Mouse (Mus musculus): ENCODE data around the gene App.

App gene

DNA sequence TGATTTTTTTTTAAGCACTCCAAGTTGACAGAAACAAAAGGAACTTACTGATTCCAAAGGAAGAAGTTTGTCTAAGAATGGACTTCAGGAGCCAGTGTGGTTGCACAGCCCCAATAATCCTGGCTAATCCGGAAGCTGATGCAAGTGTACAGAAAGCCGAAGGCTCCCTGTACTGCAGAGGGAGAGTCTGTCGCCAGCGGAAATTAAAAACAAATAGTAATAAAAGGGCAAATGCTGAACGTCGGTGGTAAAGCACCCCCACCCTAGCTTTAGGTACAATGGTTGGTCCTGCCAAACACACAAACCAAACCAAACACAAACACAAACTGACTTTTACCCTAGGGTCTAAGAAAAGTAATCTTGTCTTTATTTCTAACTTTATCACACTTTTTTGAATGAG lies 98.7 kb downstream of the App start:
- DNase-seq: no peak

DNA sequence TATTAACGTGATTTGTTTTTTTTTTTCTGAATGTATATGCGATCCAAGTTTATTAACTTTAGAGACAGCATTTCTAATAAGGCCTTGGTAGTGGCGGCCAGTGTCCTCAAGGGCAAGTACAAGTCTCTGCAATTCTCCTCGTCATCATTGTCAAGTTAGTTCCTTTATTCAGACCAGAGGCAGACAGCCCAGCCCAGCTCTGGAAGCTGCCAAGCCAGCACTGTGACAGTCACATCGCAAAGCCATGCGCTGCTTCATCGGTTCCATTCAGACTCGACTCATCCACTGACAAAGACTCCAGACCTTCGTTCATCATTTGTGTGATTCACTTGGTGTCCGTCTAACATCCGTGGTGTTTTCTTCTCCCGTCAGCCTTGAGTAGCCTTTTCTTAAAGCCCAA lies 100.9 kb downstream of the App start:
- DNase-seq: no peak

DNA sequence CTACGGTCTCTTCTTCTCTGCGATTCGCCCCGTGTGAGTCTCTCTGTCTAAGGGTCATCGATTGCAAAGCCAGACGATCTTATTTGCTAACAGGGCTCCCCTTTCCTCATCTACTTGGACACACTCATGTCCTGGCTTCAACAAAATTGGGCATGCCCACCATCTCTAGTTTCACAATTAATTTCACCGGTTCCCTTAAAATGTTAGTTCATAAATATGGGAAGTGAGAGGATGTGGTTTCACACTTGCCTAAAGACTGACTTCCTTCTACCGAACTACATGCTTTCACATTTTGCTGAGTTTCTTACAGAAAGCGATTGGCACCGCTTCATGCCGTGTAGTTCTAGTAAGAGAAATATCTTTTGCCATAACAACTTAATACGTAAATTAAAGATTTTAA lies 101.8 kb downstream of the App start:
- no peak for DNase-seq

DNA sequence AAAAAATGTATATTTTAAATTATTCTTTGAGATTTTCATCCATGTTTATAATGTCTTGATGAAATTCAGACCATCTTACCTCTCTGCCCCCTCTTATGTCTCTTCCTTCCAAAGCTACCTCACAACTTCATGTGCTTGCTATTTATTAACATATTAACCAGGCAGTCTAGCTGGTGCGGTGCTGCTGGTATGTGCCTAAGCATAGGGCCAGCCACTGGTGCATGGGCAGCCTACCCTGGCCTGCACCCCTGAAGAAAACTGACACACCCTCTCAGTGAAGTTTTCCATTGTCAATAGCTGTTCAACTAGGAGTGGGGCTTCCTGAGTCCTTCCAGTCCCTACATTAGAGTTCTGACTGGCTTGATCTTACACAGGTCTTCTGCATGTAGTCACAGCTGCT lies 102.3 kb downstream of the App start:
- DNase-seq: no peak

DNA sequence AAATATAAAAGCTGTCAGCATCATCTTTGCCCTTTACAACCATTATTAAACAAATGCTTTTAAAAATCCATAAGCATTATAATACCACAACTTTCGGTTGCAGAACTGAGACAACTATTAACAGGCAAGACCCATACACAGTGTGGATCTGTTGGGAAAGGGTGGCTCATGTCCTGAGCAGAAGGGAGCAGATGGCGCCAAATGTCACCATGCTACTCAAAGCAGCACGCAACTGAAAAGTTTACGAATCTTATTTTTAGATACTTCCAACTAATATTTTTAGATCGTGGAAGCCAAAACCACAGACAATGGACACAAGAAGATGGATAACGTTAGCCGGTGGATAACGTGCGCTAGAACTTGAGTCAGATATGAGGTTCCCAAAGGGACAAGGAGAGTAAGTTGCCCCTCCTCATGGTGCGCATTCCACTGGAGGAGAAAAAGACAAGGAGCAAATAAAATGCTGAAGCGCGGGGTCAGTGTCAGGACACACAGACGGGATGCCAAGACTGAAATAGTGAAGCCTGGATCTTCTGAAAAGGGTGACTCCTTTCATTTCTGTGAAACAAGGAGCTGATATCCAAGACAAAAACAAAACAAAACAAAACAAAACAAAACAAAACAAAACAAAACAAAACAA lies 106.2 kb downstream of the App start:
- DNase-seq: no peak

DNA sequence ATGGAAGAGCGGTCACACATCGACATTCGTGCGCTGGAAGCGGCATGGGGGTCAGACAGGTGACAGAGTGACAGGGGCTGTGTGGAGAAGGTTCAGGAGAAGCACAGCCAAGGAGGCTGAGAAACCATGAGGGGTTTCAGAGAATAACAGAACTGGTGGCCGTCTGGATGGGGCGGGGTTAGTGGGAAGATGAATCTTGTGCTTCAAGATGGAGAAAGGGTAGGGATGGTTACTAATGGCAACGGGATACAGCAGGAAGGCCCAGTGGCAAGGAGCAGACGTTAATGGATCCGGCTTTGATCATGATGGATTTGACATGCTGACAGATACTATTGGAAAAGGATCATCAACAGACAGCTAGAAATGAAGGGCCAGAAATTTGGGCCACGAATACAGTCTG lies 107.3 kb downstream of the App start:
- no peak for DNase-seq

DNA sequence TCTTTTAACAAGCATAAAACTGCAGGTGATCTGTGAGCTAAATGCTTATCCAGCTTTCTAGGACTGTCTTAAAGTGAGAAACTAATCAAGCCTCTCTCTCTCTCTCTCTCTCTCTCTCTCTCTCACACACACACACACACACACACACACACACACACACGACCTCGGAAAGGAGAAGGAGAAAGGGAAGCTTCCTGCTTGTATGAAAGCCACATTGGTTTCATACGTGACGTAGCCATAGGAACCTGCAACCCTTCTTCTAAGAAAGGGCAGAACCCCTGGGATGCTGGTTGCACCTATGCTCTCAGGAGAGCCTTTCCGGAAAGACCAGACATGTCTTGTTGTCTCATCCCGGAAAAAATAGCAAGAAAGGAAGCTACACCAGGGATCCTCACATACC lies 108.8 kb downstream of the App start:
- DNase-seq: no peak

DNA sequence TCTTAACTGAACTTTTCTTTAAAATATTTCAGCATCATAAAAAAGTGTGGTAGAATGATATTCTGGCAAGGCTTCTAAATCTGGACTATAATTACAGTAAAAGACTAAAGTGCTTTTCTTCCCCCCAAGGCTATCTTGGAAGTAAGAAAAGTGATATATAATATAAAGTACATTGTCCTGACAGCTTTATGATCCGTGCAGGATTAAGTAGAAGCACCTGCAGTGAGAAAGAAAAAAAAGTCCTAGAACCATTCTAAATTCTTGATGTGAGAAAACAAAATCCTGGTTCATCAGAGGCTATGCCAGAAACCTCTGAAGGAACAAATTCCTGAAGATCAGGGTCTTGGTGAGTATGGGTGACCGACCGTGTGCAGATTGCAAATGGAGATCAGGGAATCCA lies 110.8 kb downstream of the App start:
- DNase-seq: no peak

DNA sequence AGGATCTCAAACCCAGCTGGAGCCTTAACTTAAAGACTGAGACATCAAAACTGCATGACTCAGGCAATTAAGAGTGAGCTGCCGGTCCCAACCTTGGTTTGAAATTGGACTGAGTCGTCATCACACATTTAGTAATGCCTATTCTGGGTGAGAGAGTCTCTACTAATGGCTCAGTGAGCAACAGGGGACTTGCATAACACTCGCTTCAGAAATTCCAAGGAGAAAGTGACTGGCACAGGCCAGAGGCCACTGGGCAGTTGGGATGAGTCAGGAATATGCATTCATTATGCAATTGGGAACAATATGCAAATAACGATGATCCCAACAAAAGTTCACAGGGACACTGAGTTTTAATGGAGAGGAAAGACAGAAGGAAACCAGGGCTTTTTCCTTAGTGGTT lies 111.8 kb downstream of the App start:
- DNase-seq: no peak

DNA sequence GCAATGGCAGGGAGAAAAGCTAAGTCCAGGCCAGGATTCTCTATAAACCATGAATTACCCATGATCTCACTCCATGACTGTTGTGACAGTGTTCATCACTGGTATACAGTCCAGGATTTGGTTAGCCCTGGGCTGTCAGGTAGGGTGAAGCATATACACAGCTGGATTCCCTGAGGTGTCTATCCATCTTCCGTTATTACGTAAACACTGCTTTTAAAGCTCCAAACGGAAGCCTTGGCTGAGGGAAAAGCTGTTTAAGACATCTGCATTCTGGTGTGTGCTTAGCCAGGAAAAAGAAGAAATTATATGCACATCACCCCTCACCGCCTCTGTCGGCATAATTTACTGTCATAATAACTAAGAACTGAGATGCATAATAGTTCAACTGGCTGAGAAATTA lies 115.4 kb downstream of the App start:
- no peak for DNase-seq

DNA sequence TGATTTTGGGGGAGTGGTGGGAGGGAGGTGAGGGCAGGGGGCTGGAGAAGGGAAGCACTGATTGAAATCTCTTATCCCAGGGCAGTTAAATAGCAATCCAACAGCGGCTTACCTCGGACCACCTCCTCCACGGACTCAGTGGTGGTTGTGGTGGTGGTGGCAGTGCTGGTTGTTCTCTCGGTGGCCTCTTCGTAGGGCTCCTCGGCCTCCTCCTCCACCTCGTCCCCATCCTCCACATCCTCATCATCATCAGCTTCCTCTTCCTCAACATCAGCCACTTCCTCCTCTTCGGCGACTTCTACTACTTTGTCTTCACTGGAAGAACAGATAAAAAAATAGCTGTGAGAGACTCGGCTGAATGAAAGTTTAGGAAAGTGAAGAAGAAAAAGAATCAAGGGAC lies 117.4 kb downstream of the App start:
- DNase-seq: no peak

DNA sequence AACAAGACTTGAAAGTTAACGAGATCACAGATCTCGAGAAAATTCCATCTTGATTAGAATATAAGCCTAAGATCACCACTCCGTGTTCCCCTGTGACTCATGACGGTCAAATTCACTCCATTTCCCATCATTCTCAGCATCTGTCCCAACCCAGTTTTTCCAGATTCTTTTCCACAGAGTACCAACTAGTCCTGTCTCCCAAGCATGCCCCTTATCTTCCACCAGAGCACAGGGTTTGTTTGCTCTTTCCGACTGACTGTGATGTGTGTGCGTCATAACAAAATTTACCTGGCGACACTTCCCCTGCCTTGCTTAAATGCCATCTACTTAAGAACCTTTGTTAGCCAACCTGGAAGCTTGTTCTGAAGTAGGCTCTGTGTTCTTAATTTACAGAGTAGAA lies 119.6 kb downstream of the App start:
- no peak for DNase-seq

DNA sequence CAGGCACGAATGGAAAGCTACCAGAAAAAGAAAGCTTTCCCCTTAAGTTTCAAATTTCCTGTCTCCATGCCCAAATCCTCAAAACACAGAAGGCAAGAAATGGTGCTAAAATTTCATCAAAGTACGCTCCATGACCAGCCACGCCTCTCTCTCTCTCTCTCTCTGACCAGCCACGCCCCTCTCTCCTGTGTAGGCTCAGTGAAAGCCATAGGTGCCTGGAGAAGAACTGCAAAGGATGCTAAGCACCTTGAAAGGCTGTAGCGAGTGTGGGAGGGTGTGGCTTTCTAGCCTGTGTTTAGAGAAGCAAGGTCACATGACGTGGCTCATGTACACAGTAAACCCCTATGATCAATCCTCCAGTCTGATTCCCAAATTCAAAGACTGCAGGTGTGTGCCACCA lies 126.3 kb downstream of the App start:
- no peak for DNase-seq

DNA sequence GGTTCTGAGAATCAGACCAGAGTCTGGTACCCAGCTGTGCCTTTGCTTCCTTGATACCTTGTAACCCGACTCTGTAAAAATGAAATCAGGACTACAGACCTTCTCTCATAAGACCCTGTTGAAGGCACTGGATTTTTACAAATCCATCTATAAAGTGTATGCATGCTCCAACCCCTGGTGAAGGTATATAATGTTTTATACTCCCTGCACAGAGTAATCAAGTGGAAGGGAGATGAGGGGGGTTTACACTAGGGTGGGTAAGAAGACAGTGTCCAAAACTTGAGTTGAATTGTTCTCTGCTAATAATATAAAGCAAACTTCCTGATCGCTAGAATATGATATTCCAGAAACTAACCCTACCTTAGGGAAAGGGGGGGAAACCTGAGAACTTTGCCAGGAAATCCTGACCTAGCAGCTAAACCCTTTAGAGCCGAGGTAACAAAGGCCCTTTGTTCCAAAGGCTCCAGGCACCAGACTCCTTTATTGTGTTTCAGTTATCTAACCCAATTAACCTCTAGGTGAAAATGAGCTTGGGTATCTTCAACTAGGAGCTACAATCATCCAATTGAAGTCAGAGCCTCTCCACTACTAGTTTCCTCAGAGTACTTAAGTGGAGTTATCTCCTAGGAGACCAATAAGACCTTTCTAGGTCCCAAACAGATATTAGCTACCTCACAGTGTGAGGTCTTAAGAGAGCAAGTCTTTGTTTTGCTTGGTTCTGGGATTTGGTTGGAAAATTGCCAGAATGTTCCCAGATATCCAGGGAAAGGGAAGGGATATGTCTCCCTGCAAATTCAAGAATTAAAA lies 132.2 kb downstream of the App start:
- no peak for DNase-seq

DNA sequence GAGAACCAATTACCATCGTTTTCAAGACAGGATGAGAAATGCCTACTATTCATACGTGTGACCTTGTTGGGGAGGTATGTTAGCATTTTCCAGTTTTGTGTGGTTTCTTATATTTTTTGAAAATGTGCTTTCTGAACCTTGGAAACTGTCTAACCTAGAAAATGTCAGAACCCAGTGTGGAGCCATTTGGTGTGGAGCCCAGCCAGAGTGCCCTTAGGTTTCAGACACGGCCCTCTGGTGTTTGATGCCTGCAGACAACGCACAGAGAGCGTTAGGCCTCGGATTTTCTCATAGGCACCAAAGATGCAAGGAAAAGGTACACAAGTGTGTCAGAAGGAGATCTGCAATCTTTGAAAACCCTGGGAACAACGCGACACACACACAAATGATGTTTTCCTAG lies 134.8 kb downstream of the App start:
- DNase-seq: no peak

DNA sequence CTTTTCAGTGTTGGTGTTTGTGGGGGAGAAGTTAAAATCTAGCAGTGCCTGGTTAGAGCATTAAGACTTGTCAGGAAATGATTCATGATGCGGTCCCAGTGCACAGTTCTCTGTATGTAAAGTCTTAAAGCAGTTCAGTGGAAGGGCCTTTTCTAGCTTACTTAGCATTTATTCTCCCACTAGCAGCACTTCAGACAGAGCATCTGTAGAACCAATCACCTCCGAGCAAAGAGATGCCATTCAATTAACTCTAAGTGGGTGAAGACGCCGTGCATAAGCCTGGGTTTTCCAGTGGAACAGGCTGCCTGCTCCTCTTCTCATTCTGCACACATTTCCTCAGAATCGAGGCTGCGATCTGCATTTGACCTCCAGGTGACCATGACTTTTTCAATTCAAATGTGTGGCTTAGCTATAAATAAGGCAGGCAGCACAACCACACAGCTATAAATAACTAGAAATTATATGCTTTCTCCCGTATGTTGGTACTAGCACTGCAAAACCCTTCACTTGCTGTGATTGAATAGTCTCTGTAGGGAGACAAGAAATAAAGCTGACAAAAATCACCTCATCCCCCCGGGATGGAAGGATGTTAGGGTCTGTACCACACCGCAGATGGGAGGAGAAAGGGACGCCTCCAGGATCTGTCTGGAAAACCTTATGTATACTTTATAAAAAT lies 135.5 kb downstream of the App start:
- DNase-seq: no peak

DNA sequence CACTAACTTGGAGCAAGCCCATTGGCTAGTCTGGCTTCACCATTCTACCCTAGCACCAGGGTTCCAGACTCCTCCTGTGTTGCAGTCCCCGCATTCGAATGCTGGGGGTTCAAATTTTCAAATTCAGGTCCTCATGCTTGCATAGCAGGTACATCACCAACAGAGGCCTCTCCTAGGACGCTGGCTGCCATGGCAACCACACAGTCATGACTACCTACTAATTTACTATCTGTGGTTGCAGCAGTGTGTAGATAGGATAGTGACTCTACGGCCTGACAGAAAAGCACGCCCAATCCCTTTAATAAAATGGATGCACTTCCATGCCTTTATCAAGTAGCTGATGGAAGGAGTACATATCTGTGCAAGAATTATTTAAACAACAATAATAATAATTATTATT lies 137.8 kb downstream of the App start:
- DNase-seq: no peak

DNA sequence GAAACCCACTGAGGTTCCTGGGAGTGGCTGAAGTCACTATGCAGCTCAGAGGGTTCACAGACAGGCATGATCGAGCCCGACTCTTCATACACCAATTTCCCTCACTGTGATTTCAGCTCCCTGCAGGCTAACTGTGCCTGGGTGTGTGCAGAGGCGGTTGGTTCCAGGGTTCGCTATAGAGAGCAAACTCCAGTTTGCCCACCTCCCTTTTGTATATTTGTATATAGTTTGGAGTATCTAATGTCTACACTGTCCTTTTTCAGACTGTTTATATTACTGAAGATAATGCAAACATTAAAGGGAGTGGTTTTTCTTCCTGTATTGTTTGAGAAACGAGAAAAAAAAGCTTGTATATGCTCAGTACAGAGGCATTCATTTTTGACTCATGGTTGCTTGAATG lies 139.8 kb downstream of the App start:
- no peak for DNase-seq

DNA sequence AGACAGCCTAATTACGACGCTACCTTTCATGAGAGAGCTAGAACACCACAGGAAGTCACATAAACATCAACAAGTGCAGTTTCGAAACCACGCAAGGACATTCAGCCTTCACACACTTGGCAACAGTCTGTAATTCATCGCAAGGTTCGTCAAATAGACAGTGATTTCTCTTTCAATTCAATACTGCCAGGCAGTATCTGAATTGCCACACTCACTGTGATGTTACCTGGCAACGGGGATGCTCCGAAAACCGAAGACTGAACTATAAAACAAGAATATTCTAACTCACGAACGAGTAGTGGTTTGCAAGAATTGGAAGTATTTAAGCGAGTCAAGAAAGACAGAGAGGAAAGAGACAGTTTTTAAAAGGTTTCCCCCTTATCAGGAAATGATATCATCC lies 142.8 kb downstream of the App start:
- DNase-seq: no peak

DNA sequence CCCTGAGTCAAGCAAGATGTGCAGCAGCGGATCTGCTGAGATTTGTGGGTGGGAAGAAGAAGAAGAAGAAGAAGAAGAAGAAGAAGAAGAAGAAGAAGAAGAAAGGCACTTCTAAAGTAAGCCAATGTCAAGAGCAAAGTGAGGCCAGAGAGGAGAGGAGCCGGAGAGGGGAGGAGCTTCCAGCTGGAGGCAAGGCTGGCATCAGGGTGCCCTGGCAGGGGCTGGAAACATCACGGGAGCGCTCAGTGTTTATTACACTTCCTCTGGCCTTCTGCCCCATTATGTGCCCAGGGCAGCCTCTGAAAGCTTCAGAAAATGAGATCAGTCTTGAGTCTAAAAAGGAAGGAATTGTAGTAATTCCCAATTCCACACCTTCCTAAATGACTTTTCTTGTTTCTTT lies 145.2 kb downstream of the App start:
- DNase-seq: no peak

DNA sequence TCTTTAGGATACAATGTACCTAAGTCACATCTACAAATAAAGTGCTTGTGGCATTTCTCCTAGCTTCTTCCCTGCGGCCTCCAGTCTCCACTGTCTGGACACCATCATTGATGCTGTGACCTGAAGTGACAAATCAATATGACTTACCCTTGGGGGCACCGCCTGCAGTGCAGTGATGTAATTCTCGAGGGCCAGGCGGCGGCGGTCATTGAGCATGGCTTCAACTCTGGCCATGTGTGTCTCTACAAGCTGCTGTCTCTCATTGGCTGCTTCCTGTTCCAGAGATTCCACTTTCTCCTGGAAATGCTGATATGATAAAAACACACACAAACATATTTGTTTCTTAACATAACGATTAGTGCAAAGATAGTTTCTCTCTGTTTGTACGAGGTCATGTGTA lies 148.9 kb downstream of the App start:
- DNase-seq: no peak

DNA sequence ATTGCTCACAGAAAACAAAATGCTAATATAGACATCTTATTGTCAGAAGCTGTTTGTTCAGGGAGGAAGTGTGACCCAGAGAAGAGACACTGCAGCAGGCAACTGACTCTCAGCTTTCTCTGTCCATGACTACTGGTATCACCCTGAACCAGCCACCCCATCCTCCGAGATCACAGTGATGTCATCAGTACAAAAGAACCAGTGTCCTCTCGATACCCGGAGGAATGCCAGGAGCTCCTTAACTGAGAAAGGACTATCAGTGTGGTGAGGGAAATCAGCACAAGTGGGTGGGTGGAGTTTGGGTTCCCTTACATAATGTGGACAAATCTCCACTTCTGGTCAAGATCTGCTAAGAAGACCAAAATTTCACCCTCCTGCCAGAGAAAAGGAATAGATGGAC lies 150.5 kb downstream of the App start:
- no peak for DNase-seq

DNA sequence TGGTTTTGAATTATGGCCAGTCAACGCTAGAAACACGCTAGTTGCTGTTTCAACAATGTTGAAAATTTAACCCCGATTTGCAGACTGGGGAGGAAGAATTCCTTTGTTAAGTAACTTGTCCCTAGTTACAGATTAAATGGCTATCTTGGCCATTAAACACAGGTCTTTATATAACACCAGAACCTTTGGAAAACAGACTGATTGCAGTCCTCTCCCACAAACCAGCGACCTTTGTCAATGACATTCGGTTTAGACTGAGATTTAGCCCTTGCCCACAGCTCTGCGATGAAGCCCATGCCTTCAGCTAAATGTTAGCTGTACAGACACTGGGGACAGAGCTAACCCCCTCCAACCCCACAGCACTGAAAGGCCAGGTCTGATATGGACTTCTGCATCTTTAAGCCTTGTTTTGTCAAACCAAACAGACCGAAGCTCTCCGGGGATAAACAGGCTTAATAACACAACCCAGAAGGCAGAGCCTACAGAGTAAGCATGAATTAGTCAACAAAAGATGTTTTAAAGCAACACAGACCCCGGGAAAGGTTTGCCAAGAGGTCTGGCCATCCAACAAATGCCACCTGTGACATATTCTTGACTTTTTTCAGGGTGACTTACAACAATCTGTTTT lies 152.8 kb downstream of the App start:
- no peak for DNase-seq

DNA sequence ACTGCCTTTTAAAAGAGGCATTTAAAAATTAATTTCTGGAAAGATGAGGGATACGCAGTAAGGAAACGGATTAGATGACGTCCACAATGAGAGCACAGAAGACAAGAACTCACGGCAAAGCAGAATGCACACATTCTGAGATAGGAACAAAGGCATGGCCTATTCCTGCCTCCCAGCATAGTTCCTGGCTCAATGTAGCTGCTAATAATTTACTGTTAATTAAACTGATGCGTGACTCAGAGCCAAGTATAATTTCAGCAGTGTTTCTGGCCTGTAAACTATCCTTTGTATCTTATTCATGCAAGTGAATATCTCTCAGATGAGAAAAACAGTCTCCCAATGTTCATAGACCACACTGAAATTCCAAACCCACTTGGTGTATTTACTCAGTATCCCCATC lies 154.3 kb downstream of the App start:
- DNase-seq: no peak

All from liver (tissue).